Mouse (Mus musculus) midbrain, embryonic 16.5 days (tissue): ENCODE measurements around the gene Psmb11. TPM values are rescaled to one million over a fixed set of nuclear protein-coding genes. Genes with fewer than 3 reads are reported as not detected.

ENCODE experiments used
- microRNA counts: library from miRNA; unstranded; fragments of <30 nt; microRNA quantifications from one replicate; lab custom pipeline; 2016
- microRNA-seq: library from miRNA; unstranded; fragments of <30 nt; microRNA quantifications from one replicate; pipeline ENCODE4, GENCODE M21; 2017
- polyA plus RNA-seq: library from polyadenylated mRNA; unstranded; fragments of >200 nt; fragmentation: Nextera tagmentation; extraction: Ambion mirVana; gene quantifications from 2 replicates; pipeline ENCODE4 v1.2.1, GENCODE M21; 2015

Gene Psmb11
- polyA plus RNA-seq, 1 experiment from 2014 or later = not detected

MicroRNA genes within 50 kb of the gene (microRNA counts, 519-probe panel; counts per million panel counts)
- 386 counts per million, percentile 18 among the panel's probes with 10 or more counts for microRNA mmu-miR-686 (lab: Ali Mortazavi, UCI)

Small RNA genes within 50 kb of the gene (microRNA-seq; reads per million reads assigned to microRNA genes)
- gene Mir686 (not detected), gene Mir6948 (0.86 reads per million)

Other genes starting within 250 kb of the Psmb11 start
- gene Slc7a7, start 203.7 kb upstream of the Psmb11 start, polyA plus RNA-seq = 4.3 and 4.9 TPM in 2 replicates
- gene Mrpl52, start 194.5 kb upstream of the Psmb11 start, polyA plus RNA-seq = 247 and 252 TPM in 2 replicates
- 43.5 and 43.9 TPM in 2 replicates for gene Mmp14, start 189.8 kb upstream of the Psmb11 start, polyA plus RNA-seq
- 26.9 and 28.2 TPM in 2 replicates for gene Lrp10, start 157.3 kb upstream of the Psmb11 start, polyA plus RNA-seq
- gene Rem2, start 145.3 kb upstream of the Psmb11 start, polyA plus RNA-seq = 46.0 and 48.9 TPM in 2 replicates
- 105 and 106 TPM in 2 replicates for gene Prmt5, start 103.9 kb upstream of the Psmb11 start, polyA plus RNA-seq
- 12.9 and 13.1 TPM in 2 replicates for gene Haus4, start 66.8 kb upstream of the Psmb11 start, polyA plus RNA-seq
- 4.6 and 5.5 TPM in 2 replicates for gene Ajuba, start 43.9 kb upstream of the Psmb11 start, polyA plus RNA-seq
- 5.2 and 5.6 TPM in 2 replicates for gene 4931414P19Rik, start 15.4 kb upstream of the Psmb11 start, polyA plus RNA-seq
- gene Psmb5, start 3.4 kb upstream of the Psmb11 start, polyA plus RNA-seq = 412 and 432 TPM in 2 replicates
- gene Gm17606, start 19.5 kb downstream of the Psmb11 start, polyA plus RNA-seq = not detected in 2 replicates
- gene Cdh24, start 19.9 kb downstream of the Psmb11 start, polyA plus RNA-seq = 9.6 and 11.2 TPM in 2 replicates
- 58.9 and 63.9 TPM in 2 replicates for gene 1700123O20Rik, start 64.8 kb downstream of the Psmb11 start, polyA plus RNA-seq
- 108 and 123 TPM in 2 replicates for gene Acin1, start 65.5 kb downstream of the Psmb11 start, polyA plus RNA-seq
- 0.15 and 0.29 TPM in 2 replicates for gene Gm29776, start 77.4 kb downstream of the Psmb11 start, polyA plus RNA-seq
- not detected in 2 replicates for gene Cebpe, start 90.7 kb downstream of the Psmb11 start, polyA plus RNA-seq
- 8.8 and 12.0 TPM in 2 replicates for gene Slc7a8, start 160.5 kb downstream of the Psmb11 start, polyA plus RNA-seq
- not detected in 2 replicates for gene Rnf212b, start 192.7 kb downstream of the Psmb11 start, polyA plus RNA-seq
- gene Homez, start 249.5 kb downstream of the Psmb11 start, polyA plus RNA-seq = 13.2 and 14.5 TPM in 2 replicates